Mouse (Mus musculus): Measurements from ENCODE around the gene Acaa1b. TPM values are rescaled to one million over a fixed set of nuclear protein-coding genes. Genes with fewer than 3 reads are reported as not detected.

Acaa1b gene
- polyA plus RNA-seq, 1 experiment from 2014 or later: 13.5 TPM

DNA sequence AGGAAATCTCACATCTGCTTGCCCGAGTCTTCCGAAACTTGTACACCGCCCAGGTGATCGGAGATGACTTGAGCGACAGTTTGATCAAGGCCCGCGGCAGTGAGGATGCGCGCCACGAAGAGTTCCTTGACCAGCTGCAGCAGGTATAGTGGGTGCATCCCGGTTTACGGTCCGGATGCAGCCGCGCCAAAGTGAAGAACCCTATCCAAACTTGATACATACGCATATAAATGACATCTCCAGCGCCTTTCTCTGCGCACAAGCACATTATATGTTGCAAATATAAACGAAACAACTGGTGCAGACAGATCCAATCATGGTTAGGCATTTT lies 54.1 kb downstream of the Acaa1b start:
- Histone ChIP-seq H3K4me2 (replicated peaks; ENCODE audit: low read depth, low read length) (peak overlapping the region; percentile 89), H3K27ac (ENCODE audit: low read depth, low read length) (no peak overlapping the region), H3K36me3 (ENCODE audit: control insufficient read depth, insufficient read depth, low read length) (no peaks in the 10 kb centered on the region), H3K9ac (ENCODE audit: low read depth, low read length) (peak overlapping the region; percentile 50), H3K9me3 (ENCODE audit: control insufficient read depth, low read length) (no peaks in the 10 kb centered on the region), H3K27me3 (ENCODE audit: control insufficient read depth, insufficient read depth, low read length) (no peaks in the 10 kb centered on the region), H3K4me1 (ENCODE audit: control insufficient read depth, insufficient read depth, low read length) (peaks cover 7% of the 10 kb centered on the region; the same call in 1 of the 2 replicates), H3K4me3 (ENCODE audit: low read length) (peak overlapping the region; percentile 71)
- no peak for ATAC-seq (ENCODE audit: low FRiP score, low TSS enrichment)
- WGBS: 3% methylated on average over 19 of the region's 19 CpGs

DNA sequence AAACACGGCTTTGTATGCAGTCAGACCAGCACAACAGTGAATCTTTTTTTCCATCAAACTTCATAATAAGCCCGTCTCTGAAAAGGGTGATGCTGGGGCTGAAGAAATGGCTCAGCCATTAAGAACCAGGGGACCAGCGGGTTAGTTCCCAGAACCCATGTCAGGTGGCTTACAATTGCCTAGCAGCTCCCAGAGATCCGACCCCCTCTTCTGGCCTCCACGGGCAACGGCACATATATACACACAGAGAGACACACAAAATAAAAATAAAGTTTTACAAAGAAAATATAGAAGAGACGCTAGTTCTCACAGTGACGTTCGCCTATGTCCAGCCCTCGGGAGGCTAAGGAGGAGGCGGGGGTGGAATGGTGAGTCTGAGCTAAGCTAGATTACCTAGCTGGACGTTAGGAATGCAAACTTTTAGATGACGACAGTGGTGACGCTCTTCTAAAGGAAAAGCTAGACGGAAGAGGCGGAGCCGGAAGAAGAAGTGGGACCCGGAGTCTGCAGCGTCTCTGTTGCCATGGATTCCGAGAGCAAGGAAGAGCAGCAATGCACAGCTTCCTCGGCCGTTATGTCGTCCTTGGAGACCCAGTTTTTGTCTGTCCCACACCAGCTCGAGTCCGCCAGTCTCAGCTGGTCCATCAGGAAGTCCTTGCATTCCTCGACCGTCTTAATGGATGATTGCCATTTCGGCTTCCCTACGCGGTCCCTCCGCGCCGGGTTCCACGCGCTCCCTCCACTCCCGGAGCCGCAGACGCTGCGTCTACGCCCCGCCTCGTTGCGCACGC lies 54.7 kb downstream of the Acaa1b start, which contains the start of gene Dlec1:
Gene Dlec1 (plus strand): TSS at position 487 of the 791 bp plus-strand sequence.
- no peak within 1 kb of the TSS for H3K27ac ChIP-seq (ENCODE audit: low read depth, low read length)
- H3K9ac ChIP-seq (ENCODE audit: low read depth, low read length): peak within 1 kb of the TSS; percentile 50

DNA sequence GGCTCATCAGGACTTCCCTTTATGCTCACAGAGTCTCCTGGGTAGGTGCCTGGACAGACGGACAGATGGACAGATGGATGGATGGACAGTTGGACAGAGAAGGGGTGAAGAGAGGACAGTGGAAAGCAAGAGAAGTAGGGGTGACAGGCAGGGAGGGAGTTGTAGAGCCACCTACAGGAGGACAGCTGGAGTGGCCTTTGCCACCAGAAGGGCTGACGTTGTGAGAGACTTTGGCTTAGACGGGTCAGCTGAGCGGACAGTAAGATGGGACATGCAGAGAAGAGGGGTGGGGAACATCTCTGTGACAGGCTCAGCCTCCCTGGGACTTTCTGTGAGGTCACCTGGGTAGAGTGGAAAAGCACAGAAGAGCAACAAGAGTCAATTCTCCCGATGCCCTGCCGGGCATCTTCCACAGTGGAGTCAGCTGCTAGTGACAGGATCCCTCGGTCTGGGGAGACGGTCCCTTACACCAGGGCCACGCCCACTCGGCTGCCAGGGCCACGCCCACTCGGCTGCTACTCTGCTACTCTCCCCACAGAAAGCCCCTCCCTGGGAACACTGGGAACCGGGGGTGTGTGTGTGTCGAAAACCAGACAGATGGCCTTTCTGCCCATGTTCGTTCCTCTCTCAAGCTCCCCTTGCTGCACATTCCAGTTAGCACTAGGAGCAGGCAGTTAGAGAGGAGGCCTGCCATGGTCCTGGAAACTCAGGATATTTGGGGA lies 56.6 kb downstream of the Acaa1b start:
- peaks cover 8% of the 10 kb centered on the region; the same call in 1 of the 2 replicates for H3K4me1 ChIP-seq (ENCODE audit: control insufficient read depth, insufficient read depth, low read length)
- H3K36me3 ChIP-seq (ENCODE audit: control insufficient read depth, insufficient read depth, low read length): no peaks in the 10 kb centered on the region
- no peak overlapping the region for H3K4me2 ChIP-seq (replicated peaks; ENCODE audit: low read depth, low read length)
- no peak overlapping the region for H3K27ac ChIP-seq (ENCODE audit: low read depth, low read length)
- no peak overlapping the region for H3K4me3 ChIP-seq (ENCODE audit: low read length)
- no peak overlapping the region for H3K9ac ChIP-seq (ENCODE audit: low read depth, low read length)
- H3K27me3 ChIP-seq (ENCODE audit: control insufficient read depth, insufficient read depth, low read length): no peaks in the 10 kb centered on the region
- WGBS: 15% methylated on average over 15 of the region's 15 CpGs
- ATAC-seq (ENCODE audit: low FRiP score, low TSS enrichment): no peak
- H3K9me3 ChIP-seq (ENCODE audit: control insufficient read depth, low read length): no peaks in the 10 kb centered on the region

More for the DNA sequence above, 54.7 kb downstream of the Acaa1b start, which contains the start of gene Dlec1:
- Histone ChIP-seq H3K27me3 (ENCODE audit: control insufficient read depth, insufficient read depth, low read length) (no peaks in the 10 kb centered on the region), H3K9me3 (ENCODE audit: control insufficient read depth, low read length) (no peaks in the 10 kb centered on the region), H3K4me2 (replicated peaks; ENCODE audit: low read depth, low read length) (peak within 1 kb of the TSS; percentile 89), H3K36me3 (ENCODE audit: control insufficient read depth, insufficient read depth, low read length) (no peaks in the 10 kb centered on the region), H3K4me1 (ENCODE audit: control insufficient read depth, insufficient read depth, low read length) (peaks cover 8% of the 10 kb centered on the region; the same call in 1 of the 2 replicates), H3K4me3 (ENCODE audit: low read length) (peak within 1 kb of the TSS; percentile 71)
- peak; percentile 88 for ATAC-seq (ENCODE audit: low FRiP score, low TSS enrichment)
- WGBS: 3% methylated on average over 44 of the region's 44 CpGs

Other genes starting within 250 kb of the Acaa1b start
- 25.3 and 31.2 TPM in 2 replicates for gene Ctdspl, start 230.6 kb downstream of the Acaa1b start, polyA plus RNA-seq (2014; fragmentation: Nextera tagmentation; extraction: Ambion mirVana)
- 26.6 and 40.4 TPM in 2 replicates for gene Vill, start 104.3 kb downstream of the Acaa1b start, polyA plus RNA-seq (2014; fragmentation: Nextera tagmentation; extraction: Ambion mirVana)
- 18.5 and 18.7 TPM in 2 replicates for gene Plcd1, start 63.6 kb downstream of the Acaa1b start, polyA plus RNA-seq (2014; fragmentation: Nextera tagmentation; extraction: Ambion mirVana)
- gene Dlec1, start 54.6 kb downstream of the Acaa1b start, polyA plus RNA-seq (2014; fragmentation: Nextera tagmentation; extraction: Ambion mirVana): 2.4 and 3.2 TPM in 2 replicates
- not detected in 2 replicates for gene Gm47289, start 2.1 kb upstream of the Acaa1b start, polyA plus RNA-seq (2014; fragmentation: Nextera tagmentation; extraction: Ambion mirVana)
- gene Slc22a13, start 52.0 kb upstream of the Acaa1b start, polyA plus RNA-seq (2014; fragmentation: Nextera tagmentation; extraction: Ambion mirVana): 0.44 and 0.93 TPM in 2 replicates
- 11.9 and 18.9 TPM in 2 replicates for gene Oxsr1, start 165.3 kb upstream of the Acaa1b start, polyA plus RNA-seq (2014; fragmentation: Nextera tagmentation; extraction: Ambion mirVana)
- gene Acaa1a, start 182.6 kb upstream of the Acaa1b start, polyA plus RNA-seq (2014; fragmentation: Nextera tagmentation; extraction: Ambion mirVana): 74.5 and 87.7 TPM in 2 replicates
- 17.5 and 21.3 TPM in 2 replicates for gene Myd88, start 184.3 kb upstream of the Acaa1b start, polyA plus RNA-seq (2014; fragmentation: Nextera tagmentation; extraction: Ambion mirVana)
- gene Xylb, start 200.3 kb upstream of the Acaa1b start, polyA plus RNA-seq (2014; fragmentation: Nextera tagmentation; extraction: Ambion mirVana): 7.2 and 17.9 TPM in 2 replicates
- not detected in 2 replicates for gene Slc22a14, start 208.5 kb upstream of the Acaa1b start, polyA plus RNA-seq (2014; fragmentation: Nextera tagmentation; extraction: Ambion mirVana)
- 57.4 and 67.0 TPM in 2 replicates for gene Acvr2b, start 245.0 kb upstream of the Acaa1b start, polyA plus RNA-seq (2014; fragmentation: Nextera tagmentation; extraction: Ambion mirVana)

Measured in kidney, embryonic 14.5 days (tissue).